Mouse (Mus musculus) testis, adult 2 months (tissue): ENCODE results near the gene Ngly1. TPM values are rescaled to one million over a fixed set of nuclear protein-coding genes. Genes with fewer than 3 reads are reported as not detected.

Experiments
- H3K27ac ChIP-seq: fragments of 200-500 bp; 2 replicates; pipeline ENCODE4 v1.5.1; 2012; ENCODE audit warnings: low read depth, low read length; ENCODE audit not compliant: control insufficient read depth, insufficient read depth
- H3K27me3 ChIP-seq: fragments of 200-500 bp; 2 replicates; pipeline ENCODE4 v1.6.1; 2012; ENCODE audit warnings: mild to moderate bottlenecking, low read length, moderate library complexity; ENCODE audit not compliant: control insufficient read depth, insufficient read depth
- H3K36me3 ChIP-seq: fragments of 200-500 bp; 2 replicates; pipeline ENCODE4 v1.6.1; 2012; ENCODE audit warnings: mild to moderate bottlenecking, low read length; ENCODE audit not compliant: control insufficient read depth, insufficient read depth
- H3K4me1 ChIP-seq: fragments of 200-500 bp; 2 replicates; pipeline ENCODE4 v1.6.1; 2012; ENCODE audit warnings: low read length; ENCODE audit not compliant: control insufficient read depth, insufficient read depth
- H3K4me3 ChIP-seq: fragments of 200-500 bp; 2 replicates; pipeline ENCODE4 v1.5.1; 2012; ENCODE audit warnings: low read depth, mild to moderate bottlenecking, low read length, moderate library complexity, mixed read lengths; ENCODE audit not compliant: control insufficient read depth
- CTCF ChIP-seq: fragments of 200-500 bp; IDR thresholded peaks from 2 replicates; pipeline ENCODE4 v1.5.1; 2012; ENCODE audit warnings: low read depth, mild to moderate bottlenecking, inconsistent platforms, low read length, moderate library complexity; ENCODE audit not compliant: control insufficient read depth, insufficient read depth, insufficient replicate concordance
- POLR2A ChIP-seq: fragments of 200-500 bp; IDR thresholded peaks from 2 replicates; pipeline ENCODE4 v1.6.1; 2012; ENCODE audit warnings: low read depth, mild to moderate bottlenecking, inconsistent platforms, low read length, moderate library complexity; ENCODE audit not compliant: control insufficient read depth
- polyA plus RNA-seq: library from polyadenylated mRNA; depleted of rRNA; stranded (reverse); fragments of >200 nt; gene quantifications from 2 replicates; pipeline ENCODE4 v1.2.3, GENCODE M21; 2012; rRNA removed

Gene Ngly1
- polyA plus RNA-seq: 86.3 and 110 TPM in 2 replicates

DNA sequence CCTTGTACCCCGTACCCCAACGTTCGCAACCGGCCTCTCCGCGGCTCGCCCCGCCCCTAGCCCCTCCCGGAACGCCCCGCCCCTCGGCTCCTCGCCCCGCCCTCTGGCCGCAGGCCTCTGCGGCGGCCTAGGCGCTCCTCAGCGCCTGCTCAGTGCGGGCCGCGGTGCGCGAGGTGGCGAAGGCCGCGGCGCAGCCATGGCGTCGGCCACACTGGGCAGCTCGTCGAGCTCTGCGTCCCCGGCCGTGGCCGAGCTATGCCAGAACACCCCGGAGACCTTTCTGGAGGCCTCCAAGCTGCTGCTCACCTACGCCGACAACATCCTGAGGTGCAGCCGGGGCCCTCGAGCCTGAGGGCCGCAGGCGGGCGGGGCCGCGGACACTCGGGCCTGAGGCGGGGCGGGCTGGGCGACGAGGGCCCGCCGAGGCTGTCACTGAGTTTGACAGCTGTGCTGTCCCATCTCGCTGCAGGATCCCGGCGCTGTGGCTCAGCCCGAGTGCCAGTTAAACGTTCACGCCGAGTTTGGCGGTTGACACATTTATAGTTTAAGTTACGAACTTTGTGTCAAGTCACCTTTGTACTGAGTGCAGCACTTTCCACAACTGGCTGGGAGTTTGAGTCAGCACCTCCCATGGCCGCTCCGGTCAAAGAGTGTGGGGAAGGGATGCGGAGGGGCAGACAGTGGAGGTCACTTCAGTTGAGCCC, at the start of gene Ngly1, which contains the start of gene Oxsm:
TSS of gene Ngly1 (plus strand) at position 110 of the 704 bp plus-strand sequence.
TSS of gene Oxsm (minus strand) at position 638 of the 704 bp plus-strand sequence.
- H3K27me3 ChIP-seq: no peaks in the 10 kb centered on the region
- H3K27ac ChIP-seq: peak within 1 kb of the TSS; percentile 94
- no peaks in the 10 kb centered on the region for H3K4me1 ChIP-seq
- TF ChIP-seq CTCF: no peak
- TF ChIP-seq POLR2A: peak; percentile 99
- peak within 1 kb of the TSS; percentile 90 for H3K4me3 ChIP-seq
- H3K36me3 ChIP-seq: no peaks in the 10 kb centered on the region; the same call in 1 of the 2 replicates

DNA sequence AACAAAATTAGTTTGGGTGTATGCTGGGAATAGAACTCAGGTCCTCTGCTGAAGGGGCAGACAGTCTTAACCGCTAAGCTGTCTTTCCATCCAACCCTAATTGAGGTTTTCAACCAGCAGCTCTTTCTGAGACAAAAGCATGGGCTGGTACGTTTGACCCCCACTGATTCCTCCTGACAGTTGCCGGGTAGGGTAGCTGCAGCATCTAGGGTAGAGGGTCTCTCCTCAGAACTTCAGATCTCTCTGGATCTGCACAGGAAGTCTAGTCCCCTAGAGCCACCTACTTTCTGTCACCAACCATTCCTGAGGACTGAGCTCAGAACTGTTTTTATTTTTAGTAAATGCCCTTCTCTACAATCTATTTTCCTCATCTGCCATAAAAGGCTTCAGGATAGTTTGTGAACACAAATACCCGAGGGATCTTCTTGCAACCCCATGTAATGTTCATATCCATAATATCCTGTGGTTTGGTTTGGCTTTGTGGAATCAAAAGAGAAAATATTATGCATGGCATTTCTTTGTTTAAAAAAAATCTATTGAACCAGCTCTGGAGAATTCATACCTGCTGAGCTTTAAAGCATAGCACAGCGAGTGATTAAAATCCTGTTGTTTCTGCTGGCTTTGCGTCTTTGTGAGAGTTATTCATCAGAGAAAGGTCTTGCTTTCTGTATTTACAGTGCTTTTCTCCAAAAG, 48.7 kb upstream of the Ngly1 start:
- Histone ChIP-seq H3K36me3 (no peaks in the 10 kb centered on the region), H3K4me1 (no peaks in the 10 kb centered on the region), H3K4me3 (no peak overlapping the region), H3K27me3 (no peaks in the 10 kb centered on the region), H3K27ac (no peak overlapping the region)
- TF ChIP-seq CTCF (no peak), POLR2A (no peak)

DNA sequence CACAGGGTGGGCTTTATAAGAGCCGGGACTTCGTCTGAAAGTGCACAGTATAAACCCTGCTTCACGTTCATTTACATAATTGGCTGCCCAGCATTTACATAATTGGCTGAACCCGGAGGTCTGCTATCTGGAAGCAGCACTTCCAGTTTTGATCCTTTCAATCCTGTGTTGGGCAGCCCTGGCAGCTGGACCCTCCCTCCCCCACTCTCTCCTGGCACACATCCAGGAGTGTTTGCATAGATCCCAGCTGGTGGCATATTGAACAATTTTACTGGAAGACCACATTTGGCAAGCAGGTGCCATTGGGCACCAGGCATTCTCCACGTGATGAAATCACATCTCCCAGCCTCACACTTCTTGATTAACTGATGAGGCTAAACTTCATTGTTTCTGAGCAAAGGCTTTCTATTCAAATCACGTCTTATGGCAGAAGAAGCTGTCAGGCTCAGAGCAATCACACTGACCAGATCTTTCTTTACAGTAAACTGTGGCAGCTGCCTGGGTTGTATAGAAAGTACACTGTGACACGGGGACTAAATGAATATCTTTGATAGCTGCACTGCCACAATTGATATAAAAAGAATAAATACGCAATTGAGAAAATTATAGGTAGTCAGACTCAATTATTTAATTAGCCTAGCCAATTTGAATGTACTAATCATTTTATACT, 48.0 kb upstream of the Ngly1 start:
- no peak for TF ChIP-seq CTCF
- TF ChIP-seq POLR2A: no peak
- H3K36me3 ChIP-seq: no peaks in the 10 kb centered on the region
- no peak overlapping the region for H3K4me3 ChIP-seq
- H3K4me1 ChIP-seq: no peaks in the 10 kb centered on the region
- H3K27me3 ChIP-seq: no peaks in the 10 kb centered on the region
- no peak overlapping the region for H3K27ac ChIP-seq

DNA sequence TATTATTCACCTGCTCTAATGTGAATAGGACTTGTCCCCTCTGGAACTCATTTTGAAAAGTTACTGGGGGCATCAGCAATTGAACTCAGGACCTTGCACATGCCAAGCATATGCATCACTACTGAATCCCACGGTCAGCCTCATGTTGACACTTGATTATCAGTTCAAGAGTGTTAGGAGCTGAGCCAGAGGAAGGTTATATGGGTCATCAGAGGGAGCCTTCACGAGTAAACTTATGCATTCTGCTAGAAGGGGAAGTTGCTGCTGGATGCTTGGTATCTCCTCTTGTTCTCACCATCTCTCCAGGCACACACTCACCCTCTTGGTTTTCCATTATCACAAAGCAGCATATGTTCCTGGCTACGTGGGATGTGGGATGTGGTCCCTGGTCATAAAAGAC, 47.4 kb upstream of the Ngly1 start:
- H3K4me3 ChIP-seq: no peak overlapping the region
- H3K4me1 ChIP-seq: no peaks in the 10 kb centered on the region
- no peak overlapping the region for H3K27ac ChIP-seq
- H3K27me3 ChIP-seq: no peaks in the 10 kb centered on the region
- no peak for TF ChIP-seq CTCF
- TF ChIP-seq POLR2A: no peak
- H3K36me3 ChIP-seq: no peaks in the 10 kb centered on the region

DNA sequence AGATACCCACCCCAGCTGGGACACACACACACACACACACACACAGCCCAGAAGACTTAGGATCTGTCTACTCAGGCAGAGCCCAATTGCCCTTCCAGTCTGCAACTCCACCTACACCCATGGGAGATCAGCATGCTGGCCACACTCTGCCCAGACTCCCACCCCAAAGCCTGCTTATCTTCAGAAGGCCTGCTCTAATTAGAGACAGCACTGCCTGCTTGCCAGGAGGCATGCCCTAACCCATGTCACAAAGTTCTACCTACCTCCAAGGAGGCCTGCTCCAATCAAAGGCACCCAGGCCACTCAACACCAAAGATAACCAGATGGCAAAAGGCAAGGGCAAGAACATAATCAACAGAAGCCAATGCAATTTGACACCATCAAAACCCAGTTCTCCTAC, 41.4 kb upstream of the Ngly1 start:
- Histone ChIP-seq H3K36me3 (no peaks in the 10 kb centered on the region), H3K27ac (no peak overlapping the region), H3K4me3 (no peak overlapping the region), H3K27me3 (no peaks in the 10 kb centered on the region), H3K4me1 (no peaks in the 10 kb centered on the region)
- TF ChIP-seq CTCF (no peak), POLR2A (no peak)

DNA sequence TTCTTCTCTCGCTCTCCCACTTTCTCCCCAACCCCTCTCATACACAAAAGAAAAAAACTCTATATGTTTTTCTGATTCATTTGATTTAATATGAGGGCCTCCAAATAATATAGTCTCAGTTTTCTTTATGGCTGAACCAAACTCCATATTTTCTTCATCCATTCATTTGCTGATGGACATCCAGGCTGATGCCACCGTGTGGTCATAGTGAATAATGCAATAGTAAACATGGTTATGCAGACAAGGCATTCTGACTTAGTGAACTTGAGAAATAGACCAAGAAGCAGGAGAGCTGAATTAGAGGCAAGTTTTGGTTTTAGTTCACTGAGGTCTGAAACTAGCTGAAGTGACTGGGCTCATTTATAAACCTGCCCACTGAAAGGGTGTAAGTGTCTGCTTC, 30.1 kb upstream of the Ngly1 start:
- H3K27ac ChIP-seq: no peak overlapping the region
- H3K36me3 ChIP-seq: no peaks in the 10 kb centered on the region
- TF ChIP-seq POLR2A: no peak
- TF ChIP-seq CTCF: no peak
- H3K4me3 ChIP-seq: no peak overlapping the region
- H3K4me1 ChIP-seq: no peaks in the 10 kb centered on the region
- H3K27me3 ChIP-seq: no peaks in the 10 kb centered on the region

DNA sequence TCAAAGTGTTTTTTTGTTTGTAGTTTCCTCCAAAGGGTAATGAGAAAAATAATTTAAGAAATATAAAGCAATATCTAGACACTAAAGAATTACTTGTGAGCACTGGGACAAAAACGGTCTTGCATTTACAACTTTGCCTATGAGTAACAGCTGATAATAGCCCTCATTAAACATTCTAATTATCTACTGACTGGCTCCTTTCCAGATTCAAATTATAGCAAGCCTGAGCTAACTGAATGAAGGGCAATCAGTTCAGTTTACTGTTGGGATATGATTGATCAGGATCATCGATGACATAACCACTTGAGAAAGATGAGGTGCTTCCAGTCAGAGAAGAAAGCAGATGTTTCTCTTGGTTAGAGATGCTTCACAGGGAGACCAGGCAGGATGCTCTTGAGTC, 19.7 kb upstream of the Ngly1 start:
- Histone ChIP-seq H3K36me3 (no peaks in the 10 kb centered on the region), H3K4me1 (no peaks in the 10 kb centered on the region), H3K4me3 (no peak overlapping the region), H3K27ac (no peak overlapping the region), H3K27me3 (no peaks in the 10 kb centered on the region)
- TF ChIP-seq CTCF: no peak
- TF ChIP-seq POLR2A: no peak
